Mouse (Mus musculus) gastrocnemius, adult 2 months (tissue): ENCODE data around the gene Defb48. TPM values are rescaled to one million over a fixed set of nuclear protein-coding genes. Genes with fewer than 3 reads are reported as not detected.

Experiments
- DNase-seq: peaks from one replicate; pipeline ENCODE4 v3.0.0; 2022
- H3K27ac ChIP-seq: fragments of 200-600 bp; 2 replicates; pipeline ENCODE4 v1.8.1; 2022; ENCODE audit warnings: mild to moderate bottlenecking
- H3K4me3 ChIP-seq: fragments of 200-600 bp; 2 replicates; pipeline ENCODE4 v1.8.1; 2022; ENCODE audit warnings: mild to moderate bottlenecking, moderate library complexity
- CTCF ChIP-seq: fragments of 200-600 bp; IDR thresholded peaks from 2 replicates; pipeline ENCODE4 v1.8.1; 2022; ENCODE audit warnings: antibody characterized with exemption, mild to moderate bottlenecking, moderate library complexity
- intact Hi-C: fragments of 180-260 bp; cut with DNase I; formaldehyde crosslinking; loops from one replicate; pipeline ENCODE4 v1.15.1; 2025
- total RNA-seq, 2 experiments: library from RNA; stranded (reverse); gene quantifications; 2 replicates each; pipeline ENCODE4 v1.2.3; 2021

Defb48 gene
- total RNA-seq, 2 experiments from 2014 or later: not detected

DNA sequence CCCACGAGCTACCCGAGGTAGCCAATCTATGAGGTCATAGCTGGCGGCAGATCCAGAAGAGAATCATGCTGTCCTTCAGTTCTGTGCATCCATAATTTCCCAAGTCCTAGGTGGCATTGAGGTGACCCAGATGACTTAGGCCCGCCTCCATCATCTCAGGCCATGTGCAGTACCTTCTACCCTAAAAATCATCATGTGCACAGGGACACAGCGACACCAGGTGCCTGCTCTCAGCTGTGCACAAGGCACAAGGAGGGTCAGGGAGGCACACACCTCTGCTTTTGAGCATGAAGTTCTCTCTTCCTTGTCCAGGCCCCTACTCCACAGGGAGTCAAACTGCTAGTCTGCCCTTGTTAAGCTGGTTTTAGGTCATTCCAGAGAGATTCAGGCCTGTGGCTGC lies 19.0 kb downstream of the Defb48 start:
- intact Hi-C loops: no loop called here
- TF ChIP-seq CTCF: peak; percentile 19; the same call in 1 of the 2 replicates
- no peak for DNase-seq
- Histone ChIP-seq H3K27ac (no peak overlapping the region), H3K4me3 (no peak overlapping the region)

- no peak for TF ChIP-seq CTCF
- Histone ChIP-seq H3K27ac (no peak overlapping the region), H3K4me3 (no peak overlapping the region)
- intact Hi-C loops: no loop called here
- DNase-seq: no peak
Measured at GRCm38 (mm10) chr14:62963632-62964031, 20.7 kb downstream of the Defb48 start.

- intact Hi-C loops: no loop called here
- H3K27ac ChIP-seq: no peak overlapping the region
Measured at GRCm38 (mm10) chr14:62956091-62956490, 28.2 kb downstream of the Defb48 start.

DNA sequence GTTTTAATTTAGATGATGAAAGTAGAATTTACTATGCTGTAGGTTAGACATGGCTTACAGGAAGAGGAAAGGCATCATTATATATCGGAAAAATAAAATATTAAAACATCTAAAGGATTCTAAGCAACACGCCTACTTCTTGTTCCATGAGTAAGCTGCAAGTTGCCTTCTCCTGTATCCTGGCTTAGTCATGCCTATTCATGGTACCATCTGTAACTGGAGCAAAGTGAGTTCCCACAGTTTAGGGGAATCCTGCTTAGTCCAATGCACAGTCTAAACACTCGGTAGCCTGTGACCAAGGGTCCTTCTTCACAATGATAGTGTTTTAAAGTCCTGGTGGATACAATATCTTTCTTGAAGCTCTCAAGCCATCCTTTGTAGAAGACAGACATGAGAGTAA lies 37.5 kb downstream of the Defb48 start:
- no peak for TF ChIP-seq CTCF
- intact Hi-C loops: no loop called here
- DNase-seq: no peak
- Histone ChIP-seq H3K27ac (no peak overlapping the region), H3K4me3 (no peak overlapping the region)

More at GRCm38 (mm10) chr14:62956091-62956490, 28.2 kb downstream of the Defb48 start:
- no peak for TF ChIP-seq CTCF
- no peak for DNase-seq
- no peak overlapping the region for H3K4me3 ChIP-seq

- DNase-seq: peak; percentile 91
- Histone ChIP-seq H3K4me3 (peak overlapping the region; percentile 54), H3K27ac (peak overlapping the region; percentile 85)
- TF ChIP-seq CTCF: no peak
- intact Hi-C loops: no loop called here
Measured at GRCm38 (mm10) chr14:62940383-62941074, 43.8 kb downstream of the Defb48 start.

- intact Hi-C loops: loop anchor here (2.0 to 5.0 kb wide), 2 partner anchors 61 to 102 kb away; partner anchors contain the start of gene Wdfy2
- H3K4me3 ChIP-seq: no peak overlapping the region
- TF ChIP-seq CTCF: peak; percentile 56
- DNase-seq: no peak
- peak overlapping the region; percentile 85; the same call in 1 of the 2 replicates for H3K27ac ChIP-seq
Measured at GRCm38 (mm10) chr14:62939435-62939834, 44.9 kb downstream of the Defb48 start.

DNA sequence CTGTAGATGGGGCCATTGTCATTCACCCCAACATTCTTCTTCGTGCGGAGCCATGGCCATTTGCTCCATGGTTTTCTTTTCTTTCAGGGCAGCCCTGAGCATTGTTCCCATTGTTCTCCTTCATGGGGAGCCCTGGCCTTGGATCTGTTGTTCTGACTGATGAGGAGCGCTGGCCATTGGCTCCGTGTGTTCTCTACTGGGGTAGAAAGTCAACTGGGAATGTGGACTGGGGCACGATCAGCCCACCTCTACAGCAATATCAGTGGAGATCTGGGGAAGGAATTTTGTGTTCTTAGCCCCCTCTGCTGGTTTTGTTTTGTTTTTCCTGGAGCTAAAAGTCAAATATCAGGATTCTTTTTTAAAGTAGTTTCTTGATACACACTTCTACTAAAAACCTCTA lies 46.6 kb downstream of the Defb48 start:
- peak overlapping the region; percentile 73 for H3K27ac ChIP-seq
- TF ChIP-seq CTCF: peak; percentile 55
- no peak overlapping the region for H3K4me3 ChIP-seq
- DNase-seq: no peak
- intact Hi-C loops: loop anchor here (2.0 to 5.0 kb wide), 3 partner anchors 59 to 177 kb away; partner anchors contain the start of genes Ints6 and Wdfy2

DNA sequence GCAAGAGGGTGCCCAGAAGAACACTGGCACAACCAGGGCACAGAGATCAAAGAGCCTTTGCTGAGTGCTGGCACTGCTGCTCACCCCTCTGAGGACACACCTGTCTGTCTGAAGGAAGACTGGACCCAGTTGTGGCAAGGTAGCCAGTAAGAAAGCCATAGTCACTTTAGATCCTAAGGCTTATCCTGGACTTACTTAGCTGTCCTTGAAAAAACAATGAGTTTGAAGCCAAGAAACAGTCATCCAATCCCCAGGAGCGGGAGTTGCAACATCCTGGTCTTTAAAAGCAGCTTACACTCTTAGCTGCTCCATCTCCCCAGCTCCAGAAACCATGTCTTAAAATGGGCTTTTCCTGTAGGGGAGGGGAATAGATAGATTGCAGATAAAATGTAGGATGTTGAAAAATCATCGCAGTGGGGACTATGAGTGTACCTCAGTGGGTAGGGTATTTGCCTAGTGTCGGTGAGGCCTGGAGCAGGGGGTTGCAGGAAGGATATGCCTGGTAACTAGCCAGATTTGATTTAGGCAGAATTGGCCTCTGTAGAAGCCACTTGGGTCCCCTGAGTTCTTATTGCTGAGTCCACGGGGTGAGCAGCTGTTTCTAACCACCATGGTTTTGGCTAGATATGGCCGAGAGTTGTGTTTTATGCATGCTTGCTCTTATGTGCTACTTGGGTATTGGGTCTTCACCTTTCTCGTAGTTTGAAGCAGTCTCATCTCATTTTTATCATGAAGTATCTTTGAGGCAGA lies 47.5 kb downstream of the Defb48 start:
- peak overlapping the region; percentile 73 for H3K27ac ChIP-seq
- intact Hi-C loops: loop anchor here (2.0 to 5.0 kb wide), 2 partner anchors 100 to 176 kb away; partner anchors contain the start of genes Ints6 and Wdfy2
- no peak overlapping the region for H3K4me3 ChIP-seq
- peak; percentile 56 for DNase-seq
- no peak for TF ChIP-seq CTCF

DNA sequence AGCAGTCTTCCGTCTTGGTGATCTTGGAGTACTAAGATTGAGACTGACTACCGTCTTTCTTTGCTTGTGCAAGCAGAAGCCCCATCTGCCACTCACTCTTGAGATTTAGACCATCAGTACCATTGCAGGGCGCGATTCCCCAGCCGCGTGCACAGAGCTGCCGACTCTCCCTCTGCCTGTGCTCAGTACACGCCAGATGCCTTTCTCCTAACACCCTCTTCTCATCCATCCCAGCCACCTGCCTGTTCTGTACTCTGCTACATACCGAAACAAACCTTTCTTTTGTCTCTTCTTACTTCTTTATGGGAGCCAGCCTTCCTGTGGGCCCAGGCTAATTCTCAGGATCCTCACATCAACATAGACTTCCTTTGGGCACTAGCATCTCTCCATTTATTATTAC lies 48.9 kb downstream of the Defb48 start:
- H3K4me3 ChIP-seq: no peak overlapping the region
- DNase-seq: no peak
- TF ChIP-seq CTCF: no peak
- H3K27ac ChIP-seq: no peak overlapping the region
- intact Hi-C loops: loop anchor here (5.0 kb wide), 1 partner anchor 98 kb away; the partner anchor contains the start of gene Wdfy2

- intact Hi-C loops: no loop called here
- TF ChIP-seq CTCF: no peak
- Histone ChIP-seq H3K27ac (no peak overlapping the region), H3K4me3 (no peak overlapping the region)
- no peak for DNase-seq
Measured at GRCm38 (mm10) chr14:62928101-62928541, 56.2 kb downstream of the Defb48 start.

Other genes starting within 250 kb of the Defb48 start
- gene Ints6, start 223.3 kb downstream of the Defb48 start, total RNA-seq: 10 to 100 TPM; 15.9 to 17.6 TPM
- 1 to 10 TPM; 8.0 TPM for gene Wdfy2, start 146.8 kb downstream of the Defb48 start, total RNA-seq
- gene Defb47, start 13.6 kb upstream of the Defb48 start, total RNA-seq: not detected
- gene Defb43, start 27.3 kb upstream of the Defb48 start, total RNA-seq: not detected
- not detected for gene Defb42, start 62.5 kb upstream of the Defb48 start, total RNA-seq
- gene Defb30, start 65.5 kb upstream of the Defb48 start, total RNA-seq: not detected